Mouse (Mus musculus) neural tube, postnatal 0 days (tissue): ENCODE measurements around the gene Twf1. TPM values are rescaled to one million over a fixed set of nuclear protein-coding genes. Genes with fewer than 3 reads are reported as not detected.

Experiments
- polyA plus RNA-seq: library from polyadenylated mRNA; unstranded; fragments of >200 nt; fragmentation: Nextera tagmentation; extraction: Ambion mirVana; gene quantifications from 2 replicates; pipeline ENCODE4 v1.2.1, GENCODE M21; 2015

Gene Twf1
- 72.4 and 73.0 TPM in 2 replicates for polyA plus RNA-seq

DNA sequence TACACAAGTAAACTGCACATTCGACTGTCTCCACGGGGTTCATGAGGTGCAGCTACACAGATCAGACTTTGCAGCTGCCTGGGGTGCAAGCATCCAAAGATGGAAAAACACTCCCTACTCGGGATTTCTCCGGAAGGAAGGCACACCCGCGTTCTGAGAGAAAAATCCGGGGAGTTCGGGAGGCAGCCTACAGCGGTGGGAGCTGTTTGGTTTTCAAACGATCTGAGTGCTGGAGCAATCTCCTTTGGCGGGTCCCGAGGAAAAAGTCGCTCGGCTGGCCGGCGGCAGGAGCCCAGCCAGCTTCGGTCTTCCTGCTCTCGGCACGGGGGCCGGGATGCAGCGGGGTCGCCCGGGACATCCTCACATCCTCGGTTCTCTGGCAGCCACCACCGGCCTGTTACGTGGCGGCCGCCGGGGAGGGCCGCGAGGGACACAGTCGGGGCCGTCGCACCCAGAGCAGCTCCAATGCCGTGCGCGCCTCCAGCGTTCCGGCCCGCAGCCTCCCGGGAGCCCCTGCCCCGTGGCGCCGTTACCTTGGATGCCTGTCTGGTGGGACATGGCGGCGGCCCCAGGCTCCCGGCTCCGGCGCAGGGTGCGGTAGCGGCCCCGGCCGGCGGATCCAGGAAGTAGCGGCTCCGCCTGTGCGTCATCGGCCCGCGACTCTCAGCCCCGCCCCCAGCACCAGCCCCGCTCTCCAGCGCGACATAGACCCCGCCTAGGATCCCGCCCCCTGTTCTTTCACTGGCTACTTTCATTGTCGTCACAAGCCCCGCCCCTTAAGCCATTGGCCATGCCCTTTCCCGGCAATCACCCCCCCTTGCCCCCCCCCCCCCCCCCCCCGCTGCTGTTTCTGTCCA is at the start of gene Twf1:
Gene Twf1 (minus strand): TSS at position 671 of the 857 bp plus-strand sequence.

DNA sequence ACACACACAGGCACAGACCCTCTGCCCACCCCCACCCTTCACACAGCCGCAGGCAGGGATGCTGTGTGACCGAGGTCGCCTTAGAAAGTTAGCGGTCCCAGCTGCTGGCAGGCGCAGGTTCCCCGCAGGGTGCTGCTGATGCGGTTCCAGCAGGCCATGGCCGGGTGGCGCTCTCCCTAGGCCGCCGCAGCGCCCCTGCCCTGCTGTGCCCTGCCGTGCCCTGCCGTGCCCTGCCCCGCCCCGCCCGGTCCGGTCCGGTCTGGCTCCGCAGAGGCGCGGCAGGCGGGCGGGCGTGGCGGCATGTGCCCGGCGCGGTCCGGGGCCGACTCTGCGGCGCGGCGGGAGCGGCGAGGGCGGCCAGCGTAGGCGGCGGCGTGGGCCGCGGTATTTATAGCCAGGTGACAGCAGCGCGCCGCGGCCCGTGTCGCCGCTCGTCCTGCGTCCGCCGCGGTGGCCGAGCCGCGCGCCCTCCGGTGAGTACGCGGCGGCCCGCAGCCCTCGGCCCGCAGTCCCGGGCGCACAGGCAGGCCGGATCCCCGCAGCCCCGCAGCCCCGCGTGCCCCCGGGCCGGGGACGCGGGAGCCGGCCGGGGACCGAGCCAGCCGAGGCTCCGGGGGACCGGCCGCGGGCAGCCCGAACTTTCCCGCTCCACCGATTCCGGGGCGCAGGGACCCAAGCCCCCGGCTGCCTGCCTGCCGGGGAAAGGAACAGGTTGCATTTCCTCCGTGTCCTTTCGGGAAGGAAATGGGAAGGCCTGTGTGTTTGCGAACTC is 39.3 kb upstream of the Twf1 start, which contains the start of gene Tmem117:
Gene Tmem117 (plus strand): TSS at position 403 of the 772 bp plus-strand sequence.

DNA sequence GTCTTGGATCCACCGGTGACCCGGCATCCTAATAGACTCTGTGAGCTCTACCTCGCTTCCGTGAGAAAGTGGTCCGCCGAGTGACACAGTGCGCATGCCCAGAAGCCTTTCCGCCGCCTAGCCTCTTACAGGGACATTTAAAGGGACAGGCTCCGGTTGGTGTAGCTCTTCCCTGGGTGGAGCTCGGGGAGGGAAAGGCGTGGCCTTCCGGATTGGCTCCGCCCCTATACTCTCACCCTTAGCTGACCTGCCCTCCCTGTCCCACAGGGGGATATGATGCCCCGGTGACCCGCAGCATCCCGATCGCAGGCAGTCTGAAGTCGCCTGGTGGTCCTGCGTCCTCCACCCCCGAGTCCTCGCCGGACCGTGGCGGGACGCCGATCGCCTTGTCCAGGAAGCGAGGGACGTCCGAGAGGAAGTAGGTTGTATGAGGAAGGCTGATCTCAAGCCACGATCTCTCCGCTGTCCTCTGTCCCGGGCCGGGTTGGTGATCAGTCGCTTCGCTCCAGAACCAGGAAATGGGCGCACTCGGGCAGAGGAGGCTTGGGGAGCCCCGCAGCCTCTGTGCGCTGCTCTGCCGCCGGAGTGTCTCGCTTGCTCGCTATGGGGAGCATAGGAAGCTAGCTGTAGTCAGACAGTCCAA is 46.2 kb downstream of the Twf1 start, which contains the start of the genes Pus7l and Irak4:
Gene Pus7l (minus strand): TSS at position 139 of the 643 bp plus-strand sequence.
Gene Irak4 (plus strand): TSS at position 235 of the 643 bp plus-strand sequence.

Other genes starting within 250 kb of the Twf1 start
- gene Adamts20, start 124.5 kb downstream of the Twf1 start, polyA plus RNA-seq, result 7.9 and 8.1 TPM in 2 replicates
- 5.7 and 5.9 TPM in 2 replicates for gene Pus7l, start 46.3 kb downstream of the Twf1 start, polyA plus RNA-seq
- gene Irak4, start 46.2 kb downstream of the Twf1 start, polyA plus RNA-seq, result 2.0 and 2.2 TPM in 2 replicates
- 26.0 and 27.0 TPM in 2 replicates for gene Tmem117, start 39.3 kb upstream of the Twf1 start, polyA plus RNA-seq